Mouse (Mus musculus): ENCODE measurements around the gene Fam228b. TPM values are rescaled to one million over a fixed set of nuclear protein-coding genes. Genes with fewer than 3 reads are reported as not detected.
A peak's percentile ranks its signal among the peaks of the same experiment; 100 is the strongest.
"Not testable (repeated sequence)": the region's sequence is repeated elsewhere in the genome, so short reads cannot be mapped to it uniquely, and the experiment has no call there.

The Fam228b gene
- polyA plus RNA-seq, 1 experiment from 2014 or later = 6.0 TPM

GRCm38 (mm10) chr12:4781725-4782404, 12.8 kb upstream of the Fam228b start:
- not testable (repeated sequence) for H3K4me2 ChIP-seq; H3K27ac ChIP-seq; H3K36me3 ChIP-seq; H3K4me3 ChIP-seq; H3K4me1 ChIP-seq; H3K9ac ChIP-seq; ATAC-seq (ENCODE audit: insufficient number of reproducible peaks, insufficient read depth, low FRiP score, low TSS enrichment, low read depth); H3K27me3 ChIP-seq; H3K9me3 ChIP-seq
- 89% methylated on average over 9 of the region's 9 CpGs for WGBS

- Histone ChIP-seq H3K4me2 (no peak overlapping the region), H3K36me3 (no peaks in the 10 kb centered on the region), H3K9me3 (no peaks in the 10 kb centered on the region), H3K4me1 (no peaks in the 10 kb centered on the region), H3K9ac (no peak overlapping the region), H3K27me3 (no peaks in the 10 kb centered on the region), H3K4me3 (no peak overlapping the region), H3K27ac (no peak overlapping the region)
- WGBS = 79% methylated on average over 1 of the region's 1 CpGs
- ATAC-seq (ENCODE audit: insufficient number of reproducible peaks, insufficient read depth, low FRiP score, low TSS enrichment, low read depth) = no peak
Observed at GRCm38 (mm10) chr12:4781270-4781669, 12.2 kb upstream of the Fam228b start.

GRCm38 (mm10) chr12:4780245-4780644, 11.2 kb upstream of the Fam228b start:
- Histone ChIP-seq H3K27me3 (no peaks in the 10 kb centered on the region), H3K27ac (no peak overlapping the region), H3K4me2 (no peak overlapping the region), H3K36me3 (no peaks in the 10 kb centered on the region), H3K4me3 (no peak overlapping the region), H3K9me3 (no peaks in the 10 kb centered on the region), H3K4me1 (no peaks in the 10 kb centered on the region), H3K9ac (no peak overlapping the region)
- ATAC-seq (ENCODE audit: insufficient number of reproducible peaks, insufficient read depth, low FRiP score, low TSS enrichment, low read depth) = no peak
- 66% methylated on average over 2 of the region's 2 CpGs for WGBS

GRCm38 (mm10) chr12:4777734-4778133, 8.7 kb upstream of the Fam228b start:
- Histone ChIP-seq H3K4me3 (no peak overlapping the region), H3K4me1 (no peaks in the 10 kb centered on the region), H3K4me2 (no peak overlapping the region), H3K9me3 (no peaks in the 10 kb centered on the region), H3K36me3 (no peaks in the 10 kb centered on the region), H3K27ac (no peak overlapping the region), H3K9ac (no peak overlapping the region), H3K27me3 (no peaks in the 10 kb centered on the region)
- WGBS = 87% methylated on average over 6 of the region's 6 CpGs
- no peak for ATAC-seq (ENCODE audit: insufficient number of reproducible peaks, insufficient read depth, low FRiP score, low TSS enrichment, low read depth)

- Histone ChIP-seq H3K4me3 (no peak overlapping the region), H3K27me3 (no peaks in the 10 kb centered on the region), H3K4me1 (no peaks in the 10 kb centered on the region), H3K27ac (no peak overlapping the region), H3K9ac (no peak overlapping the region), H3K9me3 (no peaks in the 10 kb centered on the region), H3K4me2 (no peak overlapping the region), H3K36me3 (no peaks in the 10 kb centered on the region)
- ATAC-seq (ENCODE audit: insufficient number of reproducible peaks, insufficient read depth, low FRiP score, low TSS enrichment, low read depth) = no peak
- 77% methylated on average over 9 of the region's 9 CpGs for WGBS
Observed at GRCm38 (mm10) chr12:4775588-4775949, 6.5 kb upstream of the Fam228b start.

GRCm38 (mm10) chr12:4774895-4775587, 6.0 kb upstream of the Fam228b start:
- Histone ChIP-seq H3K4me3 (no peak overlapping the region), H3K27ac (no peak overlapping the region), H3K4me2 (no peak overlapping the region), H3K9me3 (no peaks in the 10 kb centered on the region), H3K27me3 (no peaks in the 10 kb centered on the region), H3K9ac (no peak overlapping the region), H3K36me3 (no peaks in the 10 kb centered on the region), H3K4me1 (no peaks in the 10 kb centered on the region)
- WGBS = 88% methylated on average over 8 of the region's 8 CpGs
- ATAC-seq (ENCODE audit: insufficient number of reproducible peaks, insufficient read depth, low FRiP score, low TSS enrichment, low read depth) = no peak

- peak overlapping the region; percentile 70 for H3K4me2 ChIP-seq
- no peaks in the 10 kb centered on the region for H3K36me3 ChIP-seq
- peak overlapping the region; percentile 89 for H3K9ac ChIP-seq
- H3K27me3 ChIP-seq = no peaks in the 10 kb centered on the region
- peak; percentile 22; the same call in 1 of the 2 replicates for ATAC-seq (ENCODE audit: insufficient number of reproducible peaks, insufficient read depth, low FRiP score, low TSS enrichment, low read depth)
- 18% methylated on average over 13 of the region's 13 CpGs for WGBS
- peak overlapping the region; percentile 67 for H3K4me3 ChIP-seq
- peaks cover 4% of the 10 kb centered on the region; the same call in 1 of the 2 replicates for H3K4me1 ChIP-seq
- H3K9me3 ChIP-seq = no peaks in the 10 kb centered on the region
- peak overlapping the region; percentile 93 for H3K27ac ChIP-seq
Observed at GRCm38 (mm10) chr12:4769333-4769723, 261 bp upstream of the Fam228b start.

- H3K9ac ChIP-seq = no peak overlapping the region
- H3K4me1 ChIP-seq = no peaks in the 10 kb centered on the region
- no peaks in the 10 kb centered on the region for H3K36me3 ChIP-seq
- no peak overlapping the region for H3K4me2 ChIP-seq
- no peak overlapping the region for H3K4me3 ChIP-seq
- WGBS = 84% methylated on average over 1 of the region's 1 CpGs
- no peak overlapping the region for H3K27ac ChIP-seq
- ATAC-seq (ENCODE audit: insufficient number of reproducible peaks, insufficient read depth, low FRiP score, low TSS enrichment, low read depth) = no peak
- no peaks in the 10 kb centered on the region; the same call in 1 of the 2 replicates for H3K9me3 ChIP-seq
- no peaks in the 10 kb centered on the region for H3K27me3 ChIP-seq
Observed at GRCm38 (mm10) chr12:4757060-4757459, 12.0 kb downstream of the Fam228b start.

- H3K4me1 ChIP-seq; H3K9ac ChIP-seq; H3K4me2 ChIP-seq; H3K27me3 ChIP-seq; H3K36me3 ChIP-seq; H3K4me3 ChIP-seq; ATAC-seq (ENCODE audit: insufficient number of reproducible peaks, insufficient read depth, low FRiP score, low TSS enrichment, low read depth); H3K27ac ChIP-seq; H3K9me3 ChIP-seq: not testable (repeated sequence)
- 91% methylated on average over 4 of the region's 4 CpGs for WGBS
Observed at GRCm38 (mm10) chr12:4754451-4754850, 14.6 kb downstream of the Fam228b start.

GRCm38 (mm10) chr12:4744486-4744885, 24.6 kb downstream of the Fam228b start:
- Histone ChIP-seq H3K27ac (no peak overlapping the region), H3K27me3 (no peaks in the 10 kb centered on the region), H3K4me2 (no peak overlapping the region), H3K9me3 (no peaks in the 10 kb centered on the region), H3K4me1 (no peaks in the 10 kb centered on the region), H3K36me3 (no peaks in the 10 kb centered on the region), H3K9ac (no peak overlapping the region), H3K4me3 (no peak overlapping the region)
- no peak for ATAC-seq (ENCODE audit: insufficient number of reproducible peaks, insufficient read depth, low FRiP score, low TSS enrichment, low read depth)
- WGBS = 90% methylated on average over 10 of the region's 10 CpGs

GRCm38 (mm10) chr12:4742183-4742582, 26.9 kb downstream of the Fam228b start:
- no peak overlapping the region for H3K4me3 ChIP-seq
- 85% methylated on average over 3 of the region's 3 CpGs for WGBS
- no peak overlapping the region for H3K4me2 ChIP-seq
- no peaks in the 10 kb centered on the region for H3K4me1 ChIP-seq
- no peak overlapping the region for H3K9ac ChIP-seq
- no peaks in the 10 kb centered on the region for H3K9me3 ChIP-seq
- no peaks in the 10 kb centered on the region for H3K27me3 ChIP-seq
- H3K36me3 ChIP-seq = no peaks in the 10 kb centered on the region
- no peak for ATAC-seq (ENCODE audit: insufficient number of reproducible peaks, insufficient read depth, low FRiP score, low TSS enrichment, low read depth)
- no peak overlapping the region for H3K27ac ChIP-seq

- Histone ChIP-seq H3K27ac (no peak overlapping the region), H3K4me2 (no peak overlapping the region), H3K9ac (no peak overlapping the region), H3K4me3 (no peak overlapping the region), H3K9me3 (no peaks in the 10 kb centered on the region), H3K27me3 (no peaks in the 10 kb centered on the region), H3K36me3 (no peaks in the 10 kb centered on the region), H3K4me1 (no peaks in the 10 kb centered on the region)
- no peak for ATAC-seq (ENCODE audit: insufficient number of reproducible peaks, insufficient read depth, low FRiP score, low TSS enrichment, low read depth)
- 66% methylated on average over 7 of the region's 7 CpGs for WGBS
Observed at GRCm38 (mm10) chr12:4740823-4741222, 28.2 kb downstream of the Fam228b start.
